Mouse (Mus musculus): ENCODE measurements at regions not wholly inside any gene's neighbourhood (a gene's known extent, or its start where the extent isn't known, plus 50 kb on each side); places are given as distances from the start of the nearest gene placed in this dataset.

GRCm38 (mm10) chr6:53765302-53765701 lies 55.3 kb downstream of the Tril start:
- 77% methylated on average over 5 of the region's 5 CpGs for WGBS
- Histone ChIP-seq H3K27ac (no peak overlapping the region), H3K9me3 (no peaks in the 10 kb centered on the region), H3K27me3 (0 out of 2 replicates have a peak, but pooled peaks cover 4% of the 10 kb centered on the region), H3K36me3 (replicated peaks) (no peaks in the 10 kb centered on the region), H3K4me3 (replicated peaks) (no peak overlapping the region), H3K4me2 (no peak overlapping the region), H3K9ac (no peak overlapping the region), H3K4me1 (peaks cover 9% of the 10 kb centered on the region)
- ATAC-seq (ENCODE audit: low FRiP score) = no peak

DNA sequence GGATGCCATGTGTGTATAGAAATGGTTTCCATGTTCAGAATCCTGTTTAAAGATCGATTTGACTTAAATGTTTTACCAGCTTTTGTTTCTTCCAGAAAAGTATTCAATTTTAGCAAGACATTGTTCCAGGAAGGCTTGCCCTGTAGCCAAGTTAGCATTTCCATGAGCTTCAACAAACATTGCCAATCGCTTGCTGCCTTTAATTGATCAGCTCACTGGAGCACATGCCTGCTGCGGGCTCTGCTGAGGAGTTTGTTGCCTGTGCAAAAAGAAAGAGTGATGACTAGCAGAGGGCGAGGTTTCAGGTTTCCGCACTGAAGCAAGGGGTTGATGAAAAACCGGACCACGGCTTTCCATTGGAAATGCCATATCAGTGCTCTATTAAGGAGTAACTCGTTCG lies 58.0 kb downstream of the Tril start:
- Histone ChIP-seq H3K4me1 (peaks cover 18% of the 10 kb centered on the region), H3K4me2 (no peak overlapping the region), H3K9me3 (no peaks in the 10 kb centered on the region), H3K27me3 (0 out of 2 replicates have a peak, but pooled peaks cover 4% of the 10 kb centered on the region), H3K36me3 (replicated peaks) (no peaks in the 10 kb centered on the region), H3K4me3 (replicated peaks) (no peak overlapping the region), H3K27ac (no peak overlapping the region), H3K9ac (no peak overlapping the region)
- no peak for ATAC-seq (ENCODE audit: low FRiP score)
- 86% methylated on average over 9 of the region's 9 CpGs for WGBS

DNA sequence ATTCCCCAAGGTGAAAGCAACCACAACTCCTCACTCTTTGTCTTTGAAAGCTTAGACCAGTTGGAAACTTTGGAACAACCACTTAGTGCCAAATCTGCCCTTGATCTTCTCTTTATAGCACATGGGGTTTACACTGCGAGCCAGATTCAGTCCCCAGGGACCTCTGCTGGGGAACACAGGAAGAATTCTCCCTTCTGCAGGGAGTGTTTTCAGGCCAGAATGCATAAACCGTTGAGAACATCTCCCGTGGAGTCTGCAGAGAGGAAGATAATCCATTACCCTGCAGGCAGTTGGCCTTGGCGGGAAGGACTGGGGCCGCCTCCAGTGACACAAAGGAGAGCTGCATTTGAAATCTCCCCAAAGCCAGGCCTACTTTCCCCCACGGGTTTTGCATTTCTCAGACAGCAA lies 60.0 kb downstream of the Tril start:
- WGBS = 10% methylated on average over 6 of the region's 6 CpGs
- no peak for ATAC-seq (ENCODE audit: low FRiP score)
- Histone ChIP-seq H3K27me3 (0 out of 2 replicates have a peak, but pooled peaks cover 4% of the 10 kb centered on the region), H3K36me3 (replicated peaks) (no peaks in the 10 kb centered on the region), H3K9me3 (no peaks in the 10 kb centered on the region), H3K4me3 (replicated peaks) (no peak overlapping the region), H3K27ac (peak overlapping the region; percentile 36; the same call in 1 of the 2 replicates), H3K4me1 (peaks cover 18% of the 10 kb centered on the region), H3K4me2 (no peak overlapping the region), H3K9ac (no peak overlapping the region)

- Histone ChIP-seq H3K4me2 (no peak overlapping the region), H3K9ac (no peak overlapping the region), H3K36me3 (replicated peaks) (no peaks in the 10 kb centered on the region), H3K4me1 (peaks cover 18% of the 10 kb centered on the region), H3K4me3 (replicated peaks) (no peak overlapping the region), H3K27me3 (0 out of 2 replicates have a peak, but pooled peaks cover 4% of the 10 kb centered on the region), H3K27ac (no peak overlapping the region), H3K9me3 (no peaks in the 10 kb centered on the region)
- ATAC-seq (ENCODE audit: low FRiP score) = no peak
- 49% methylated on average over 3 of the region's 3 CpGs for WGBS
Measured at GRCm38 (mm10) chr6:53759686-53760306, 60.8 kb downstream of the Tril start.

DNA sequence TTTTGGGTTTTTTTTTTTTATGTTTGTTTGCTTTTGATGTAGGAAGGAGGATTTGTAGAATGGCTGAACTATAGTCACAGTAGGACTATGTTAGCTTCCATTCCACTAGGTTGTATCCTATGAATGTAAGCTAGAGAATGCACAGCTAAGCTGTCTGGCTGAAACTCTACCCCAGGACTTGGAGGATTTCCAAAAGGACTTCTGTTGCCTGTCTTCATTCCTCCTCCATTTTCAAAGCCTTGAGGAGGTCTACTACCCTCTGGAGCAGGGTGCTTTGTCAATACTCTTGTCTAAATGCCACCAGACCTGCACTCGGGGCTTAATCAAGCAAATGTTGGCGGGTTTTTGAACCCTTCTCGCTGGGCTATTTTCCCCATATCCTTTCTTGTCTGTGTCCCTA lies 66.3 kb downstream of the Tril start:
- Histone ChIP-seq H3K4me3 (replicated peaks) (no peak overlapping the region), H3K4me2 (no peak overlapping the region), H3K27me3 (no peaks in the 10 kb centered on the region), H3K9ac (no peak overlapping the region), H3K4me1 (no peaks in the 10 kb centered on the region), H3K27ac (no peak overlapping the region), H3K9me3 (no peaks in the 10 kb centered on the region), H3K36me3 (replicated peaks) (no peaks in the 10 kb centered on the region)
- WGBS = 95% methylated on average over 3 of the region's 3 CpGs
- no peak for ATAC-seq (ENCODE audit: low FRiP score)

DNA sequence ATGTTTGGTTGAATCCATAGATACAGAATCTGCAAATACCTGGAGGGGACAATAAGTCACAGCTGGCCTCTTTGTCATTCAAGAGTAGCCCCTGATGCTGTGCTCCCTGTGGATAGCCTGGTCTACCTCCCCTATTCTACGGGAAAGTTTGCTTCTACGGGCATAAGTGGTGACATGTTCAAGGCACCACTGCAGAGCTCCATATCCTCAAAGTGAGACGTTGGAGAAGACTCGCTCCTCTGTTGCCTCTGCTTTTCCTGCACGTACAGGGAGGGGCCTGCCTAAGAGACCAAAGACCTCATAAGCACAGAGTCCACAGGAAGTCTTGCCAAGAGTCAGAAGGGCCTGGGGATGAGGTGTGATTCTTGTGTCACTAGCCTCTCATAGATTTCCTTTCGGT lies 70.1 kb downstream of the Tril start:
- no peak overlapping the region for H3K9ac ChIP-seq
- ATAC-seq (ENCODE audit: low FRiP score) = no peak
- no peaks in the 10 kb centered on the region for H3K27me3 ChIP-seq
- no peak overlapping the region for H3K4me3 ChIP-seq (replicated peaks)
- H3K4me2 ChIP-seq = no peak overlapping the region
- no peaks in the 10 kb centered on the region for H3K36me3 ChIP-seq (replicated peaks)
- 92% methylated on average over 6 of the region's 6 CpGs for WGBS
- H3K4me1 ChIP-seq = no peaks in the 10 kb centered on the region
- H3K27ac ChIP-seq = no peak overlapping the region
- H3K9me3 ChIP-seq = no peaks in the 10 kb centered on the region
